Mouse (Mus musculus) lung, embryonic 14.5 days (tissue): ENCODE data around the gene Tubb2a. TPM values are rescaled to one million over a fixed set of nuclear protein-coding genes. Genes with fewer than 3 reads are reported as not detected.

Experiments
- ATAC-seq: fragments of 200-750 bp; cut with Nextera tagmentation; 2 replicates; pipeline ENCODE4 v1.8.0; 2017; ENCODE audit warnings: mild to moderate bottlenecking, moderate TSS enrichment, moderate library complexity; ENCODE audit not compliant: insufficient read depth
- DNase-seq: peaks from one replicate; pipeline ENCODE4 v3.0.0-alpha.2; 2015
- H3K27ac ChIP-seq: fragments of 300-500 bp; sonication (generic); 2 replicates; pipeline ENCODE4 v1.5.1; 2014; ENCODE audit warnings: low read depth, mild to moderate bottlenecking, moderate library complexity
- H3K27me3 ChIP-seq: fragments of 300-500 bp; sonication (generic); 2 replicates; pipeline ENCODE4 v1.6.1; 2014; ENCODE audit warnings: low read length, control low read depth; ENCODE audit not compliant: insufficient read depth
- H3K36me3 ChIP-seq: fragments of 300-500 bp; sonication (generic); 2 replicates; pipeline ENCODE4 v1.6.1; 2014; ENCODE audit warnings: control low read depth; ENCODE audit not compliant: insufficient read depth
- H3K4me1 ChIP-seq: fragments of 300-500 bp; sonication (generic); 2 replicates; pipeline ENCODE4 v1.6.1; 2014; ENCODE audit warnings: antibody characterized with exemption, control low read depth; ENCODE audit not compliant: insufficient read depth
- H3K4me2 ChIP-seq: fragments of 300-500 bp; sonication (generic); 2 replicates; pipeline ENCODE4 v1.6.1; 2014; ENCODE audit warnings: mild to moderate bottlenecking
- H3K4me3 ChIP-seq: fragments of 300-500 bp; sonication (generic); 2 replicates; pipeline ENCODE4 v1.5.1; 2014; ENCODE audit warnings: low read depth, low read length
- H3K9ac ChIP-seq: fragments of 300-500 bp; sonication (generic); 2 replicates; pipeline ENCODE4 v1.6.1; 2014
- H3K9me3 ChIP-seq: fragments of 300-500 bp; sonication (generic); 2 replicates; pipeline ENCODE4 v1.6.1; 2016; ENCODE audit warnings: low read depth, low read length, control low read depth
- CTCF ChIP-seq: IDR thresholded peaks from 2 replicates; pipeline ENCODE4 v1.5.1; 2016; ENCODE audit warnings: antibody characterized with exemption, low read depth
- WGBS: fragments of 180-500 bp; shearing (Covaris S2); extraction: QIAGEN DNeasy Blood & Tissue Kit; methylation state at CpG from one replicate; pipeline ENCODE4 v1.1.7; 2014; 5-methylcytosine and 5-hydroxymethylcytosine counted together
- polyA plus RNA-seq: library from polyadenylated mRNA; unstranded; fragments of >200 nt; fragmentation: Nextera tagmentation; extraction: Ambion mirVana; gene quantifications from 2 replicates; pipeline ENCODE4 v1.2.1, GENCODE M21; 2014

Tubb2a gene
- polyA plus RNA-seq, 1 experiment from 2014 or later: 164 TPM

DNA sequence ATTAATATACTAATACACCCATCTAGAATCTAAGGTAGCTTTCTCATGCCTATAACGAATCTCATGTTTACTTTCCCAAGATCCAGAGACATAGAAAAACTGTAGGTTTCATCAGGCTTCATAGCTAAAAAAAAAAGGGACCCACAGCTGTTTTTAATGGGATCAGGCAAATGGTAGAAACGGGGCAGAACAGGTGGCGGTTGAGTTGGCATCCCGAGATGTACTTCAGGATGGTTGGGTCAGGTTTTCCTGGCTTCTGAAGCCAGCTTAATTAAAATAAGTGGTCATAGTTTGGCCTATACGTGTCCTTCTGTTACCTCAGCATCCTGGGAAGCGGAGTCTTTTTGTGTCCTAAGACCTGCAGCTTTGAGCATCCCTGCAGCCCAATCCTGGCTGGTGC lies 6.0 kb downstream of the Tubb2a start:
- H3K9me3 ChIP-seq: no peaks in the 10 kb centered on the region
- WGBS: 84% methylated on average over 6 of the region's 6 CpGs
- ATAC-seq (no peak), DNase-seq (no peak)
- no peak for TF ChIP-seq CTCF
- H3K27me3 ChIP-seq: no peaks in the 10 kb centered on the region
- no peak overlapping the region for H3K4me2 ChIP-seq
- no peak overlapping the region for H3K4me3 ChIP-seq
- H3K27ac ChIP-seq: no peak overlapping the region
- H3K4me1 ChIP-seq: peaks cover 2% of the 10 kb centered on the region; the same call in 1 of the 2 replicates
- H3K36me3 ChIP-seq: peaks cover 25% of the 10 kb centered on the region; the same call in 1 of the 2 replicates
- H3K9ac ChIP-seq: no peak overlapping the region

DNA sequence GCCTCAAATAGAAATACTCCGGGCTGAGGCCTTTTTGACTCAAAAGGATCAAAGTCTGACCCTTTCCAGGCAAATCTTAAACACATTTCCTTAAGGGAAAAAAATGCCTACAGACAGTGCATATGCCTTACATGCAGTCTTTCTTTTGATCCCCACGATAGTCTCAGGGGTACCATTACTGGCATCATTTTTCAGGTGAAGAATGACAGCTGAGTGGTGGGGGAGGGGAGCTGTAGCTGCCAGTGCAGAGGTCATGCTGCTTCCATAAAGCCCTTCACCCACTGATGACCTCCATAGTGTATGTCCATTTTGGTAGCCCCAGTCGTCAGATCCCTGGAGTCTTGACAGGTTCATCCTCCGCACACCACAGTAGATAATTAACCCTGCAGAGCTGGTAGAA lies 7.5 kb downstream of the Tubb2a start:
- Histone ChIP-seq H3K9me3 (no peaks in the 10 kb centered on the region), H3K27ac (no peak overlapping the region), H3K4me2 (no peak overlapping the region), H3K4me1 (no peaks in the 10 kb centered on the region), H3K4me3 (no peak overlapping the region), H3K9ac (no peak overlapping the region), H3K27me3 (no peaks in the 10 kb centered on the region), H3K36me3 (peaks cover 17% of the 10 kb centered on the region; the same call in 1 of the 2 replicates)
- no peak for TF ChIP-seq CTCF
- WGBS: 32% methylated on average over 4 of the region's 4 CpGs
- no peak for DNase-seq
- ATAC-seq: no peak

- no peaks in the 10 kb centered on the region for H3K9me3 ChIP-seq
- no peak for ATAC-seq
- 71% methylated on average over 1 of the region's 1 CpGs for WGBS
- no peak overlapping the region for H3K4me2 ChIP-seq
- no peaks in the 10 kb centered on the region for H3K27me3 ChIP-seq
- H3K27ac ChIP-seq: no peak overlapping the region
- peak; percentile 15 for DNase-seq
- peaks cover 14% of the 10 kb centered on the region; the same call in 1 of the 2 replicates for H3K36me3 ChIP-seq
- TF ChIP-seq CTCF: no peak
- H3K9ac ChIP-seq: no peak overlapping the region
- no peak overlapping the region for H3K4me3 ChIP-seq
- H3K4me1 ChIP-seq: no peaks in the 10 kb centered on the region
Observed at GRCm38 (mm10) chr13:34066351-34066750, 11.5 kb downstream of the Tubb2a start.

DNA sequence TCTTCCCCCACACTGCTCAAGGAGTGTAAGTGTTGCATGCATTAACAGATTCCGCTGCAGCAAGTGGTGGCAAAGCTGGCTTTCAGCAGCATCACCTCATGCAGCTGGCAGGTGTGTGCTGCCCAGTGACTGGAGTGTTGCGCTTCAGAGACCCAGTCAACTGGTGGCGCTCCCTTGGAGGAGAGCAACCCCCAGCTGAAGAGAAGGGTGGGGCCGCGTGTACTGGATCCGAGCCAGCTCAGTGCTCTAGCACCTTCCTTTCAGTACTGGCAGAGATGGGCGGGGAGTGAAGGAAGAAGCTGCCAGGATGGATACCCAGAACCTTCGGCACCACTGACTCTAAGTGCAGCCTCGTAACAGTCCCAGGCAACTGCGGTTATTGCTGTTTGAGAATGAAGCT lies 15.3 kb downstream of the Tubb2a start:
- ATAC-seq: no peak
- Histone ChIP-seq H3K27me3 (no peaks in the 10 kb centered on the region), H3K4me1 (no peaks in the 10 kb centered on the region), H3K36me3 (peaks cover 22% of the 10 kb centered on the region; the same call in 1 of the 2 replicates), H3K4me2 (no peak overlapping the region), H3K9me3 (no peaks in the 10 kb centered on the region), H3K27ac (no peak overlapping the region), H3K4me3 (no peak overlapping the region), H3K9ac (no peak overlapping the region)
- TF ChIP-seq CTCF: no peak
- WGBS: 78% methylated on average over 10 of the region's 10 CpGs
- DNase-seq: peak; percentile 16

DNA sequence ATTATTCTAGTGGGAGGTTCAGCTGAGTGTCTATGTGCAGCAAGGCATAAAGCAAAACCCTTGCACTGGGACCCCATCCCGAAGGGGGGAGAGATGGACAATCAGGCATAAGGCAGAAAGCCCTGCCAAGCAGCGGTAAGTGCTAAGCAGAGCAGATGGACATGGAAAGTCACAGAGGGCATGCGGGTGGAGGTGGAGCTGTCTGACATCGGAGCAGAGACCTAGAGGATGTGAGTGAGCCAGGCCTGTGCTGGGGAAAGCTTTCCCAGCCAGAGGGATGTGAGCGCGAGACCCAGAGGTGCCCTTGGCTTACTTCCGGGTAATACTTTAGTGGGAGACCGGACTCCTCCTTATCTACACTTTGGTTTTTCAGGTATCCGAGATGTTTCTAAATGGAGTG lies 17.7 kb downstream of the Tubb2a start:
- DNase-seq (no peak), ATAC-seq (no peak)
- Histone ChIP-seq H3K9ac (no peak overlapping the region; the same call in 1 of the 2 replicates), H3K9me3 (no peaks in the 10 kb centered on the region), H3K27me3 (no peaks in the 10 kb centered on the region), H3K4me3 (no peak overlapping the region), H3K4me1 (no peaks in the 10 kb centered on the region), H3K36me3 (peaks cover 26% of the 10 kb centered on the region; the same call in 1 of the 2 replicates), H3K27ac (no peak overlapping the region), H3K4me2 (no peak overlapping the region)
- no peak for TF ChIP-seq CTCF
- WGBS: 87% methylated on average over 9 of the region's 9 CpGs

DNA sequence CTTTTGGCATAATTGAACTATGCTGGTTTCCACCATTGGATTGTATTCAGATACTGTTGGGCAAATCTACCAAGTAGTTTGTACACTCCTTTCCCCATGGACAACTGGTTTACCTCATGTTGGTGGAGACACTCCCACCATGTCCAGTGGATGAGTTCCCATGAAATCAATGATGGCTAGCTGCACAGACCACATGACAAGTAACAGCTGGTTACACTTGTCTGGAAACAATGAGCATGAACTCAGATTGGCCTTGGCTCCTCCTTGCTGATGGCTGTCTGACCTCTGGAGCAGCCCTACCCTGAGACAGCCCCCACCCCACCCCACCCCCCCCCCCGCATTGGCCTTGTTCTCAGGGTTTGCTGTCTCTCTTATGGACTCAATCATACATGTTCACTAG lies 20.6 kb downstream of the Tubb2a start:
- H3K27ac ChIP-seq: no peak overlapping the region
- H3K36me3 ChIP-seq: peaks cover 14% of the 10 kb centered on the region; the same call in 1 of the 2 replicates
- no peak for ATAC-seq

DNA sequence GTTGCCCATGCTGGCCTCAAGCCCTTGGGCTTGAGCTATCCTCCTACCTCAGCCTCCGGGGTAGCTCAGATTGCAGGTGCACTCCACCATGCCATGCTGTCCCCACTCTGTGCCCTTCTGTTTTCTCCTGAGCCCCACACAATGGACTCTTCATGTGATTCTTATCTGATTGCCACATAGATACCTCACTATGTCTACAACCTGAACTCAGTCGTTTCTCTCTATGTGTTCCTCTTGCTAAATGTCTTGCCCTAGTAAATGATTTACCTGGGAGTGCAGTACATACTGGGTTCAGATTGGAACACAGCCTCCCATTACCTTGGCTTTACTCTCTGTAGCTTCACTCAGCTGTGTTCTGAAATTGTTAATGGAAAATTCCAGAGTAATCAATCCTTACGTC lies 22.8 kb downstream of the Tubb2a start:
- DNase-seq (peak; percentile 19), ATAC-seq (peak; percentile 70; the same call in 1 of the 2 replicates)
- Histone ChIP-seq H3K36me3 (peaks cover 17% of the 10 kb centered on the region; the same call in 1 of the 2 replicates), H3K27me3 (no peaks in the 10 kb centered on the region), H3K4me2 (no peak overlapping the region), H3K9ac (no peak overlapping the region), H3K4me3 (no peak overlapping the region), H3K27ac (peak overlapping the region; percentile 71), H3K9me3 (no peaks in the 10 kb centered on the region), H3K4me1 (no peaks in the 10 kb centered on the region)
- WGBS: 50% methylated on average over 3 of the region's 3 CpGs
- TF ChIP-seq CTCF: no peak

More for the DNA sequence above, 20.6 kb downstream of the Tubb2a start:
- Histone ChIP-seq H3K4me2 (no peak overlapping the region), H3K4me1 (no peaks in the 10 kb centered on the region), H3K4me3 (no peak overlapping the region), H3K9ac (no peak overlapping the region), H3K27me3 (no peaks in the 10 kb centered on the region), H3K9me3 (no peaks in the 10 kb centered on the region)
- 84% methylated on average over 1 of the region's 1 CpGs for WGBS
- TF ChIP-seq CTCF: no peak
- no peak for DNase-seq
